Mouse (Mus musculus): ENCODE measurements around the gene Macrod2. TPM values are rescaled to one million over a fixed set of nuclear protein-coding genes. Genes with fewer than 3 reads are reported as not detected.

Gene Macrod2
- polyA plus RNA-seq, 1 experiment, result 16.3 TPM

- Histone ChIP-seq H3K36me3 (ENCODE audit: control insufficient read depth, insufficient read depth, low read length) (no peaks in the 10 kb centered on the region), H3K4me1 (ENCODE audit: control insufficient read depth, insufficient read depth, low read length) (no peaks in the 10 kb centered on the region), H3K4me3 (ENCODE audit: control insufficient read depth, low read depth, low read length) (no peak overlapping the region), H3K27me3 (ENCODE audit: control insufficient read depth, insufficient read depth, low read length) (no peaks in the 10 kb centered on the region), H3K27ac (ENCODE audit: control insufficient read depth, insufficient read depth, low read depth, low read length) (no peak overlapping the region)
- TF ChIP-seq CTCF (IDR thresholded peaks at IDR 0.05; ENCODE audit: control insufficient read depth, insufficient read depth, insufficient replicate concordance, low read depth, low read length), result no peak
- no peak for TF ChIP-seq POLR2A (IDR thresholded peaks at IDR 0.05; ENCODE audit: control insufficient read depth, low read depth, low read length)
Measured at GRCm38 (mm10) chr2:140439081-140439480, 44.0 kb downstream of the Macrod2 start.

DNA sequence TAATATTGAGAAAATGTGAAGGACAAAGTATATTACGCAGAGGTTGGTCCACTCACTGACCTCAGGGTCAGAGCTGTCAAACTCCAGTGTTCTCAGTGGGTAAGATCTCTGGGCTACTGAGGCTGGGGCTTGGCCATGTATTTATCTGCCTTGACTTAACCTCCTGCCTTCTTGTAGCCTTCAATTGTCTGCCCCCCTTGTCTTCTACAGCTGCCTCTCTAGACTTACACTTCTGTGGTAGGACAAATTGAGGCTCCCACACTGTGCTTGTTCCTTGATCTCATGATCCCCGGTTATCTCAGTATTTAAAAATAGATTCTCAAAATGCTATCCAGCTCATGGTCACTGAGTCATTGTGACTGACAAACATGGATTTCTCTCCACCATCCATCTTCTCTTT lies 53.5 kb downstream of the Macrod2 start:
- Histone ChIP-seq H3K27me3 (ENCODE audit: control insufficient read depth, insufficient read depth, low read length) (no peaks in the 10 kb centered on the region), H3K27ac (ENCODE audit: control insufficient read depth, insufficient read depth, low read depth, low read length) (no peak overlapping the region), H3K4me1 (ENCODE audit: control insufficient read depth, insufficient read depth, low read length) (no peaks in the 10 kb centered on the region), H3K4me3 (ENCODE audit: control insufficient read depth, low read depth, low read length) (no peak overlapping the region), H3K36me3 (ENCODE audit: control insufficient read depth, insufficient read depth, low read length) (no peaks in the 10 kb centered on the region)
- TF ChIP-seq CTCF (IDR thresholded peaks at IDR 0.05; ENCODE audit: control insufficient read depth, insufficient read depth, insufficient replicate concordance, low read depth, low read length) (no peak), POLR2A (IDR thresholded peaks at IDR 0.05; ENCODE audit: control insufficient read depth, low read depth, low read length) (no peak)

DNA sequence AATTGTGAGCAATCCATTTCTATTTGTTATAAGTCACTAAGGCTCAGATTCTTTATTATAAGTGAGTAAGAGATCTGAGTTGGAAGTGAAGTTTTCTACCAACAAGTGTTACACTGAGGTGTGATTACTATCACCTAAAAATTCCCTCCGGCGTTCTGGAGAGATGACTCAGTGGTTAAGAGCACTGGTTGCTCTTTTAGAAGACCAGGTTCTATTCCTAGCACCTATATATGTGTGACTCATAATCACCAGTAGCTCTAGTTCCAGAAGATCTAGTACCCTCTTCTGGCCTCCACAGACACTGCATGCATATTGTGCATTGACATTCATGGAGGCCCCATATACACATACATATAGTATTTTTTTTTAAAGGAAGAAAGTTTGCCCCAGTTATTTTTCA lies 80.7 kb downstream of the Macrod2 start:
- H3K4me1 ChIP-seq (ENCODE audit: control insufficient read depth, insufficient read depth, low read length), result no peaks in the 10 kb centered on the region
- no peaks in the 10 kb centered on the region for H3K27me3 ChIP-seq (ENCODE audit: control insufficient read depth, insufficient read depth, low read length)
- H3K27ac ChIP-seq (ENCODE audit: control insufficient read depth, insufficient read depth, low read depth, low read length), result no peak overlapping the region
- H3K36me3 ChIP-seq (ENCODE audit: control insufficient read depth, insufficient read depth, low read length), result no peaks in the 10 kb centered on the region
- no peak overlapping the region for H3K4me3 ChIP-seq (ENCODE audit: control insufficient read depth, low read depth, low read length)
- no peak for TF ChIP-seq CTCF (IDR thresholded peaks at IDR 0.05; ENCODE audit: control insufficient read depth, insufficient read depth, insufficient replicate concordance, low read depth, low read length)
- TF ChIP-seq POLR2A (IDR thresholded peaks at IDR 0.05; ENCODE audit: control insufficient read depth, low read depth, low read length), result no peak

- Histone ChIP-seq H3K4me1 (ENCODE audit: control insufficient read depth, insufficient read depth, low read length) (no peaks in the 10 kb centered on the region), H3K27ac (ENCODE audit: control insufficient read depth, insufficient read depth, low read depth, low read length) (no peak overlapping the region), H3K4me3 (ENCODE audit: control insufficient read depth, low read depth, low read length) (no peak overlapping the region), H3K27me3 (ENCODE audit: control insufficient read depth, insufficient read depth, low read length) (no peaks in the 10 kb centered on the region), H3K36me3 (ENCODE audit: control insufficient read depth, insufficient read depth, low read length) (no peaks in the 10 kb centered on the region)
- no peak for TF ChIP-seq CTCF (IDR thresholded peaks at IDR 0.05; ENCODE audit: control insufficient read depth, insufficient read depth, insufficient replicate concordance, low read depth, low read length)
Measured at GRCm38 (mm10) chr2:140476891-140477290, 81.8 kb downstream of the Macrod2 start.

GRCm38 (mm10) chr2:140482604-140483003 lies 87.5 kb downstream of the Macrod2 start:
- H3K36me3 ChIP-seq (ENCODE audit: control insufficient read depth, insufficient read depth, low read length), result no peaks in the 10 kb centered on the region
- TF ChIP-seq POLR2A (IDR thresholded peaks at IDR 0.05; ENCODE audit: control insufficient read depth, low read depth, low read length), result no peak
- TF ChIP-seq CTCF (IDR thresholded peaks at IDR 0.05; ENCODE audit: control insufficient read depth, insufficient read depth, insufficient replicate concordance, low read depth, low read length), result no peak
- no peaks in the 10 kb centered on the region for H3K4me1 ChIP-seq (ENCODE audit: control insufficient read depth, insufficient read depth, low read length)
- H3K27ac ChIP-seq (ENCODE audit: control insufficient read depth, insufficient read depth, low read depth, low read length), result no peak overlapping the region
- no peak overlapping the region for H3K4me3 ChIP-seq (ENCODE audit: control insufficient read depth, low read depth, low read length)
- no peaks in the 10 kb centered on the region for H3K27me3 ChIP-seq (ENCODE audit: control insufficient read depth, insufficient read depth, low read length)

DNA sequence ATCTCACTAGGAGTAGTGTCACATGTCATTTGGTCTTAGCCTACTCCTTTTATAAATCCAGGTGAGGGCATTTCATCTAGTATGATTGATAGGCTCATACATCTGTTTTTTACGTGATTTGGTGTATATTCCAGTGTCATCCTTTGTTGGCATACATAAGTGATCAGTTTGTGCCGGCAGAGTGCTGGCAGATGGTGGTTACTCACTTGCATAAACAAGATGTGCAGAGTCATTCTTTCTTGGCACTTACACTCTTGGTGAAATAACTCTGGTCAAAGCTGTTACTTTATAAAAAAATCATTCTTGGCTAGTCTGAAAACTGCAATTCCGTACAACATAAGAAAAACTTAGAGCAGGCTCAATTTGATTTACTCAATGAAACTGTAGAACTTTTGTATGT lies 102.6 kb downstream of the Macrod2 start:
- Histone ChIP-seq H3K27me3 (ENCODE audit: control insufficient read depth, insufficient read depth, low read length) (no peaks in the 10 kb centered on the region), H3K4me3 (ENCODE audit: control insufficient read depth, low read depth, low read length) (no peak overlapping the region), H3K27ac (ENCODE audit: control insufficient read depth, insufficient read depth, low read depth, low read length) (no peak overlapping the region), H3K4me1 (ENCODE audit: control insufficient read depth, insufficient read depth, low read length) (no peaks in the 10 kb centered on the region), H3K36me3 (ENCODE audit: control insufficient read depth, insufficient read depth, low read length) (no peaks in the 10 kb centered on the region)
- no peak for TF ChIP-seq POLR2A (IDR thresholded peaks at IDR 0.05; ENCODE audit: control insufficient read depth, low read depth, low read length)
- TF ChIP-seq CTCF (IDR thresholded peaks at IDR 0.05; ENCODE audit: control insufficient read depth, insufficient read depth, insufficient replicate concordance, low read depth, low read length), result no peak

DNA sequence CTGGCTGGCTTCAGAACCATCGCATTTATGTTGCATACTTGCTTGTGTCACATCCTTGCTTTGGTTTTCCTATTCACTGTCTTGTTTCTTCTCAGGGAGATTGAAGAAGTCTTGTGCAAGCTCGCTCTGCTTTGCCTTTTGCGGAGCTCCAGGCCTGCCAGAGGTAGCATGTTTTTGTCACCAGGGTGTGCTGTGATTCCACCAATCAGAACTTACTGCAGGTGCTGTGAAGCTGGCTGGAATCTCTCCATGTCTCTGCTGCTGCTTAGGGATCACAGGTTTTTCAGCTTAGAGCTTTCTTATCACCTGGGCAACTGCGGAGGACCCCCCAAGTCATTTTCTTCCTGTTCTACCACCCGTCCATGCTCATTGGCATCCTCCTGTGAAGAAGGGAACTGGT lies 105.8 kb downstream of the Macrod2 start:
- H3K4me1 ChIP-seq (ENCODE audit: control insufficient read depth, insufficient read depth, low read length), result no peaks in the 10 kb centered on the region
- no peak overlapping the region for H3K4me3 ChIP-seq (ENCODE audit: control insufficient read depth, low read depth, low read length)
- no peak overlapping the region for H3K27ac ChIP-seq (ENCODE audit: control insufficient read depth, insufficient read depth, low read depth, low read length)
- no peaks in the 10 kb centered on the region for H3K36me3 ChIP-seq (ENCODE audit: control insufficient read depth, insufficient read depth, low read length)
- TF ChIP-seq POLR2A (IDR thresholded peaks at IDR 0.05; ENCODE audit: control insufficient read depth, low read depth, low read length) (no peak), CTCF (IDR thresholded peaks at IDR 0.05; ENCODE audit: control insufficient read depth, insufficient read depth, insufficient replicate concordance, low read depth, low read length) (peak; percentile 32; the same call in 1 of the 2 replicates)
- H3K27me3 ChIP-seq (ENCODE audit: control insufficient read depth, insufficient read depth, low read length), result no peaks in the 10 kb centered on the region

DNA sequence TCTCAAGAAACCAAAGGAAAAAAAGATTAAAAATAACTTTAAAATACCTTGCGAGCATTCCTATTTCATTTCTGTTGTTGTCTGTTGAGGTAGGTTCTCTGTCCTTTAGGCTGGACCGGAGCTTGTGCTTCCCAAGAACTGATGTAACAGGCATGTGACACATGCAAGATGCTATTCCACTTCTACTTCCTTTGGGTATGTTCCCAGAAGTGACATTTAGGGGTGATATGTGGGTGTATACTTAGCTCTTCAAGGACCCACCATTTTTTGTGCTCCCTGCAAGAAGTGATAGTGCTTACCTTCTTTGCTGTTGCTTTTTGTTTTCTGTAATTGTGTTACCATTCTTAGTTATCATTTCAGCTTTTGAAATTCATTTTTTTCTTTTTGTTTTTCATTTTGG lies 126.4 kb downstream of the Macrod2 start:
- Histone ChIP-seq H3K27me3 (ENCODE audit: control insufficient read depth, insufficient read depth, low read length) (no peaks in the 10 kb centered on the region), H3K36me3 (ENCODE audit: control insufficient read depth, insufficient read depth, low read length) (no peaks in the 10 kb centered on the region), H3K4me1 (ENCODE audit: control insufficient read depth, insufficient read depth, low read length) (no peaks in the 10 kb centered on the region), H3K4me3 (ENCODE audit: control insufficient read depth, low read depth, low read length) (no peak overlapping the region), H3K27ac (ENCODE audit: control insufficient read depth, insufficient read depth, low read depth, low read length) (no peak overlapping the region)
- TF ChIP-seq POLR2A (IDR thresholded peaks at IDR 0.05; ENCODE audit: control insufficient read depth, low read depth, low read length) (no peak), CTCF (IDR thresholded peaks at IDR 0.05; ENCODE audit: control insufficient read depth, insufficient read depth, insufficient replicate concordance, low read depth, low read length) (no peak)

Measured in testis, adult 2 months (tissue).